Mouse (Mus musculus): Measurements from ENCODE around the gene Hsd11b1.

- TF ChIP-seq POLR2A (IDR thresholded peaks at IDR 0.05; ENCODE audit: insufficient read depth, low read depth, low read length) (no peak), EP300 (IDR thresholded peaks at IDR 0.05; ENCODE audit: insufficient read depth, low read depth, low read length) (peak; percentile 90), CTCF (IDR thresholded peaks at IDR 0.05) (peak; percentile 89)
Measured at GRCm38 (mm10) chr1:193208178-193208577, 55.7 kb downstream of the Hsd11b1 start.

All from heart, adult 2 months (tissue).